Mouse (Mus musculus): Measurements from ENCODE around the gene Shisa3. TPM values are rescaled to one million over a fixed set of nuclear protein-coding genes. Genes with fewer than 3 reads are reported as not detected.
A peak's percentile ranks its signal among the peaks of the same experiment; 100 is the strongest.

Shisa3 gene
- polyA plus RNA-seq, 1 experiment from 2014 or later, result 9.4 TPM

- Histone ChIP-seq H3K9me3 (ENCODE audit: control insufficient read depth, low read length) (no peaks in the 10 kb centered on the region), H3K9ac (ENCODE audit: low read depth, low read length) (no peak overlapping the region), H3K36me3 (ENCODE audit: control insufficient read depth, insufficient read depth, low read length) (no peaks in the 10 kb centered on the region), H3K4me1 (ENCODE audit: control insufficient read depth, insufficient read depth, low read length) (0 out of 2 replicates have a peak, but pooled peaks cover 10% of the 10 kb centered on the region), H3K4me2 (ENCODE audit: low read depth, low read length) (no peak overlapping the region), H3K27ac (replicated peaks; ENCODE audit: low read depth, low read length) (no peak overlapping the region), H3K4me3 (ENCODE audit: low read depth, low read length) (no peak overlapping the region), H3K27me3 (replicated peaks; ENCODE audit: control insufficient read depth, insufficient read depth, low read length) (no peaks in the 10 kb centered on the region)
- WGBS, result 89% methylated on average over 7 of the region's 7 CpGs
- no peak for DNase-seq (ENCODE audit: low spot score)
- no peak for ATAC-seq (ENCODE audit: low read depth)
These were observed 21.8 kb downstream of the Shisa3 start for GRCm38 (mm10) chr5:67629440-67629839.

DNA sequence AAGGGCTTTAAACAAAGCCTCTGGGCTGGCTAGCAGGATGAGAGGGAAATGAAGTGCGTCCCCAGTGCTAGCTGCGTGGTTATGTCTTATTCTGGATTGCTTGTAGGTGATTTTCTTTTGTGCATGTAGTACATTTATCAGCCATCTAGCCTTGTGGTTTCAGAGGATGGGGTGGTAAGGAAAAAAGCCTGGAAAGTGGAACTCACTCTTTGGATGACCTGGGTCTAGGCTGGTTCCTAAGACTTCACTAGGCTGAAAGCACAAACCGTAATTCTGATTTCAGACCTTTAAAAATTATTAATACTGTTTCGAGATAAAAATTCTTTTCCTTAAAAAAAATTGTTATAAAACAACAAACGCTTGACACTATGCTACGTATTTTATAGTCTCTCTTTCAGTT lies 22.2 kb downstream of the Shisa3 start:
- WGBS, result 86% methylated on average over 6 of the region's 6 CpGs
- H3K9ac ChIP-seq (ENCODE audit: low read depth, low read length), result no peak overlapping the region
- no peak overlapping the region for H3K27ac ChIP-seq (replicated peaks; ENCODE audit: low read depth, low read length)
- no peak for DNase-seq (ENCODE audit: low spot score)
- H3K36me3 ChIP-seq (ENCODE audit: control insufficient read depth, insufficient read depth, low read length), result no peaks in the 10 kb centered on the region
- no peak for ATAC-seq (ENCODE audit: low read depth)
- H3K9me3 ChIP-seq (ENCODE audit: control insufficient read depth, low read length), result no peaks in the 10 kb centered on the region
- H3K4me2 ChIP-seq (ENCODE audit: low read depth, low read length), result no peak overlapping the region
- no peaks in the 10 kb centered on the region for H3K27me3 ChIP-seq (replicated peaks; ENCODE audit: control insufficient read depth, insufficient read depth, low read length)
- 0 out of 2 replicates have a peak, but pooled peaks cover 10% of the 10 kb centered on the region for H3K4me1 ChIP-seq (ENCODE audit: control insufficient read depth, insufficient read depth, low read length)
- H3K4me3 ChIP-seq (ENCODE audit: low read depth, low read length), result no peak overlapping the region

- H3K9ac ChIP-seq (ENCODE audit: low read depth, low read length), result no peak overlapping the region
- H3K27ac ChIP-seq (replicated peaks; ENCODE audit: low read depth, low read length), result no peak overlapping the region
- no peaks in the 10 kb centered on the region for H3K36me3 ChIP-seq (ENCODE audit: control insufficient read depth, insufficient read depth, low read length)
- H3K4me1 ChIP-seq (ENCODE audit: control insufficient read depth, insufficient read depth, low read length), result 0 out of 2 replicates have a peak, but pooled peaks cover 10% of the 10 kb centered on the region
- ATAC-seq (ENCODE audit: low read depth) (no peak), DNase-seq (ENCODE audit: low spot score) (no peak)
- H3K9me3 ChIP-seq (ENCODE audit: control insufficient read depth, low read length), result no peaks in the 10 kb centered on the region
- no peak overlapping the region for H3K4me3 ChIP-seq (ENCODE audit: low read depth, low read length)
- H3K4me2 ChIP-seq (ENCODE audit: low read depth, low read length), result no peak overlapping the region
- no peaks in the 10 kb centered on the region for H3K27me3 ChIP-seq (replicated peaks; ENCODE audit: control insufficient read depth, insufficient read depth, low read length)
- 92% methylated on average over 12 of the region's 12 CpGs for WGBS
These were observed 23.6 kb downstream of the Shisa3 start for GRCm38 (mm10) chr5:67631261-67631660.

GRCm38 (mm10) chr5:67633138-67633782 lies 25.6 kb downstream of the Shisa3 start:
- Histone ChIP-seq H3K9ac (ENCODE audit: low read depth, low read length) (no peak overlapping the region), H3K36me3 (ENCODE audit: control insufficient read depth, insufficient read depth, low read length) (no peaks in the 10 kb centered on the region), H3K9me3 (ENCODE audit: control insufficient read depth, low read length) (no peaks in the 10 kb centered on the region), H3K4me1 (ENCODE audit: control insufficient read depth, insufficient read depth, low read length) (0 out of 2 replicates have a peak, but pooled peaks cover 6% of the 10 kb centered on the region), H3K4me2 (ENCODE audit: low read depth, low read length) (no peak overlapping the region), H3K27ac (replicated peaks; ENCODE audit: low read depth, low read length) (no peak overlapping the region), H3K27me3 (replicated peaks; ENCODE audit: control insufficient read depth, insufficient read depth, low read length) (no peaks in the 10 kb centered on the region), H3K4me3 (ENCODE audit: low read depth, low read length) (no peak overlapping the region)
- DNase-seq (ENCODE audit: low spot score) (no peak), ATAC-seq (ENCODE audit: low read depth) (no peak)
- 23% methylated on average over 7 of the region's 7 CpGs for WGBS

GRCm38 (mm10) chr5:67633831-67634268 lies 26.2 kb downstream of the Shisa3 start:
- Histone ChIP-seq H3K27ac (replicated peaks; ENCODE audit: low read depth, low read length) (no peak overlapping the region), H3K4me2 (ENCODE audit: low read depth, low read length) (peak overlapping the region; percentile 14; the same call in 1 of the 2 replicates)
- WGBS, result 22% methylated on average over 10 of the region's 10 CpGs

DNA sequence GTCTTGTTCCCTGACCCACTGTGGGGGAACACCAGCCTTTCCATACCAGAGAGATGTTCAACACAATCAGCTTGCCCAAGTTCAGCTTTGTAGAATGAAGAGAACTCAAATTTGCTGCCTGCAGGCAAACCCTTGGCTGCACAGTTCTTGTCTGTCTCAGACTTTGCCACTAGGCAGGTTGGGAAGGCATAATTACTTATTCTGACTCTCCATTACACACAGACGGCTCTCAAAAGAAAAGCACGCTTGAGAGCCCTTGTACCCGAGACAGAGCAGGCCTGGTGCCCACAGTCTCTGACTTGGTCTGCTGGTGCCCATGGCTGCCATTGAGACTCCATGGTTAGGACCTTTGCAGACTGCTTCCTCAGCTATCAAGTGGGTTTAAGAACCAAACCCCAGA lies 26.7 kb downstream of the Shisa3 start:
- no peaks in the 10 kb centered on the region for H3K27me3 ChIP-seq (replicated peaks; ENCODE audit: control insufficient read depth, insufficient read depth, low read length)
- DNase-seq (ENCODE audit: low spot score) (no peak), ATAC-seq (ENCODE audit: low read depth) (no peak)
- no peak overlapping the region for H3K4me2 ChIP-seq (ENCODE audit: low read depth, low read length)
- 42% methylated on average over 3 of the region's 3 CpGs for WGBS
- H3K27ac ChIP-seq (replicated peaks; ENCODE audit: low read depth, low read length), result no peak overlapping the region
- no peak overlapping the region for H3K9ac ChIP-seq (ENCODE audit: low read depth, low read length)
- H3K36me3 ChIP-seq (ENCODE audit: control insufficient read depth, insufficient read depth, low read length), result no peaks in the 10 kb centered on the region
- no peak overlapping the region for H3K4me3 ChIP-seq (ENCODE audit: low read depth, low read length)
- H3K4me1 ChIP-seq (ENCODE audit: control insufficient read depth, insufficient read depth, low read length), result 0 out of 2 replicates have a peak, but pooled peaks cover 14% of the 10 kb centered on the region
- H3K9me3 ChIP-seq (ENCODE audit: control insufficient read depth, low read length), result no peaks in the 10 kb centered on the region

More at GRCm38 (mm10) chr5:67633831-67634268, 26.2 kb downstream of the Shisa3 start:
- Histone ChIP-seq H3K4me3 (ENCODE audit: low read depth, low read length) (no peak overlapping the region), H3K4me1 (ENCODE audit: control insufficient read depth, insufficient read depth, low read length) (0 out of 2 replicates have a peak, but pooled peaks cover 9% of the 10 kb centered on the region), H3K36me3 (ENCODE audit: control insufficient read depth, insufficient read depth, low read length) (no peaks in the 10 kb centered on the region), H3K9ac (ENCODE audit: low read depth, low read length) (no peak overlapping the region), H3K9me3 (ENCODE audit: control insufficient read depth, low read length) (no peaks in the 10 kb centered on the region), H3K27me3 (replicated peaks; ENCODE audit: control insufficient read depth, insufficient read depth, low read length) (no peaks in the 10 kb centered on the region)
- DNase-seq (ENCODE audit: low spot score) (no peak), ATAC-seq (ENCODE audit: low read depth) (no peak)

DNA sequence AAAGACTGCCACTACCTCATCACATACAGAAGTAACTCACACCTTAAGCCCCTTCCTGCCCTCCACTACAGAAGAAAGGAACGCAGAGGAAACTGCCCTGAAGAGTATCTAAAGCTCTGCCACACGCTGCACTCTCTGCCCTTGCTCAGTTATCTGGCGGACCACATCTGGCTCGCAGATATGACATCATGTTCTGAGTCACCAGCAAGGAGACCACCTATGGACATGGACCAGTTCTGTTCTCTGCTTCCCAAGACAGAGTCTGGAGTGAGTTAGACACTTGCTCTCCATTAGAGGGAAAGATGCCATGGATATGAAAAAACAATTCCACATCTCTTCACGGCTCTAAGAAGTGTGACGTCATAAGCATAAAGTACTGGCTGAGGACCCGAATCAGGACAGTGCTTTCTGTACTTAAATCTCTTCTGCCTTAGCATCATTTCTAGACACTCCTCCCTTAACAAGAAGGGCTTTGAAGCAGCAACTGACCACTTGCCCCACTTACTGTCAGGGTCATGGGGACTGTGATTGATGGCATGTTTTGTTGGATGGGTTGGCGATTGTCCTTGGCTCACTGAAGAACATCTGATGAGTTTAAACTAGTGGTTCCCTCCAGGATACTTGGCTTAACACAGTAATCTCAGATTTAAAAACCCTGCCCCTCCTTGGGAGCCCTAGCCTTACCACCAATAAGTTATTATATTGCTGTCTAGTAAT lies 33.1 kb downstream of the Shisa3 start:
- WGBS, result 57% methylated on average over 8 of the region's 8 CpGs
- no peak overlapping the region for H3K27ac ChIP-seq (replicated peaks; ENCODE audit: low read depth, low read length)
- H3K9me3 ChIP-seq (ENCODE audit: control insufficient read depth, low read length), result no peaks in the 10 kb centered on the region
- H3K4me1 ChIP-seq (ENCODE audit: control insufficient read depth, insufficient read depth, low read length), result peaks cover 20% of the 10 kb centered on the region; the same call in 1 of the 2 replicates
- no peak overlapping the region for H3K4me2 ChIP-seq (ENCODE audit: low read depth, low read length)
- peaks cover 6% of the 10 kb centered on the region; the same call in 1 of the 2 replicates for H3K27me3 ChIP-seq (replicated peaks; ENCODE audit: control insufficient read depth, insufficient read depth, low read length)
- DNase-seq (ENCODE audit: low spot score) (no peak), ATAC-seq (ENCODE audit: low read depth) (no peak)
- H3K36me3 ChIP-seq (ENCODE audit: control insufficient read depth, insufficient read depth, low read length), result no peaks in the 10 kb centered on the region
- no peak overlapping the region for H3K9ac ChIP-seq (ENCODE audit: low read depth, low read length)
- no peak overlapping the region for H3K4me3 ChIP-seq (ENCODE audit: low read depth, low read length)

DNA sequence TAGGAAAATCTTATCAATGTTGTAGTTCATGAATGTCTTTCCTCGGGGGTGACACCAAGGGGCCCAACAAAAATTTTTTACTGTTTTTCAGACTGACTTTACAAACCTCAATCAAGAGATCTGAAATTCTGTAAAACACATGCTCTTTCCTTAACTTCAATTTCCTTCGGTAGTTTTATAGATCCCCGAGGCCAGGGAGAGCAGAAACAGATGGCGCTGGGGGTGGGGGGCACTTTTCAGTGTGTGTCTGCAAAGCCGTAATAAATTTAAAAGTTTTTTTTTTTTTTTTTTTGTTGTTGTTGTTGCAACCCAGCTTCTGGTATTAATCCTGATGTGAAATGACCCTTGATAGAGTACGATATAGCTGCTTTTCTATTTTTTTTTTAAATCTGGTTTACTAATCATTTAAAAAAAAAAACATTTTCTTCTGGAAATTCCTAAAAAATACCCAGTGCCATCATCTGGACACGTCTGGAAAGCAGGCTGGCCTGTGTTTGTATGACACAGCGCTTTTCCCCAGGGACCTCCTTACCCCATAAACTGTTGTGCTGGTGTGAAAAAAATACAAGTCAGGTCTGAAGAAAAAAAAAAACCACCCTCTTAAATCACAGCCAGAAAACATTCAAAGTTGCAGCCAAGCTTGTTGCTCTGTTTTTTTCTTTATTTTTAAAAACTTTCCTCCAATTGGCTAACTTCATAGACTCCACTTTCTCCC lies 33.9 kb downstream of the Shisa3 start:
- Histone ChIP-seq H3K36me3 (ENCODE audit: control insufficient read depth, insufficient read depth, low read length) (no peaks in the 10 kb centered on the region), H3K4me2 (ENCODE audit: low read depth, low read length) (no peak overlapping the region), H3K9ac (ENCODE audit: low read depth, low read length) (no peak overlapping the region), H3K4me1 (ENCODE audit: control insufficient read depth, insufficient read depth, low read length) (peaks cover 20% of the 10 kb centered on the region; the same call in 1 of the 2 replicates), H3K4me3 (ENCODE audit: low read depth, low read length) (no peak overlapping the region), H3K9me3 (ENCODE audit: control insufficient read depth, low read length) (no peaks in the 10 kb centered on the region), H3K27me3 (replicated peaks; ENCODE audit: control insufficient read depth, insufficient read depth, low read length) (peaks cover 6% of the 10 kb centered on the region; the same call in 1 of the 2 replicates), H3K27ac (replicated peaks; ENCODE audit: low read depth, low read length) (no peak overlapping the region)
- ATAC-seq (ENCODE audit: low read depth) (no peak), DNase-seq (ENCODE audit: low spot score) (no peak)
- WGBS, result 43% methylated on average over 8 of the region's 8 CpGs

All from embryonic facial prominence, embryonic 14.5 days (tissue).